Mouse (Mus musculus): ENCODE measurements around the gene Slc39a1. TPM values are rescaled to one million over a fixed set of nuclear protein-coding genes. Genes with fewer than 3 reads are reported as not detected.
"Not testable (repeated sequence)": the region's sequence is repeated elsewhere in the genome, so short reads cannot be mapped to it uniquely, and the experiment has no call there.

The Slc39a1 gene
- polyA plus RNA-seq, 1 experiment from 2014 or later, result 108 TPM

GRCm38 (mm10) chr3:90275286-90275685 is 27.3 kb downstream of the Slc39a1 start:
- 88% methylated on average over 11 of the region's 11 CpGs for WGBS
- no peaks in the 10 kb centered on the region for H3K4me1 ChIP-seq (ENCODE audit: insufficient read depth, low read length)
- H3K27ac ChIP-seq (ENCODE audit: low read length), result no peak overlapping the region
- no peaks in the 10 kb centered on the region for H3K27me3 ChIP-seq (ENCODE audit: insufficient read depth, low read length)
- H3K9ac ChIP-seq (replicated peaks; ENCODE audit: low read length), result no peak overlapping the region
- no peaks in the 10 kb centered on the region for H3K9me3 ChIP-seq (ENCODE audit: low read length)
- peaks cover 22% of the 10 kb centered on the region for H3K36me3 ChIP-seq (ENCODE audit: insufficient read depth, low read length)
- H3K4me3 ChIP-seq (ENCODE audit: low read length), result no peak overlapping the region
- no peak for ATAC-seq (ENCODE audit: low FRiP score, low TSS enrichment)
- H3K4me2 ChIP-seq (replicated peaks; ENCODE audit: low read depth, low read length), result no peak overlapping the region

- Histone ChIP-seq H3K9me3 (ENCODE audit: low read length) (no peaks in the 10 kb centered on the region), H3K27me3 (ENCODE audit: insufficient read depth, low read length) (no peaks in the 10 kb centered on the region), H3K4me3 (ENCODE audit: low read length) (no peak overlapping the region), H3K4me1 (ENCODE audit: insufficient read depth, low read length) (no peaks in the 10 kb centered on the region), H3K4me2 (replicated peaks; ENCODE audit: low read depth, low read length) (no peak overlapping the region), H3K9ac (replicated peaks; ENCODE audit: low read length) (no peak overlapping the region), H3K27ac (ENCODE audit: low read length) (no peak overlapping the region), H3K36me3 (ENCODE audit: insufficient read depth, low read length) (peaks cover 22% of the 10 kb centered on the region)
- ATAC-seq (ENCODE audit: low FRiP score, low TSS enrichment), result no peak
- WGBS, result 47% methylated on average over 15 of the region's 16 CpGs
These were observed 28.9 kb downstream of the Slc39a1 start for GRCm38 (mm10) chr3:90276858-90277257.

- Histone ChIP-seq H3K9ac (replicated peaks; ENCODE audit: low read length) (no peak overlapping the region), H3K4me1 (ENCODE audit: insufficient read depth, low read length) (no peaks in the 10 kb centered on the region), H3K4me2 (replicated peaks; ENCODE audit: low read depth, low read length) (no peak overlapping the region), H3K27ac (ENCODE audit: low read length) (no peak overlapping the region), H3K4me3 (ENCODE audit: low read length) (no peak overlapping the region), H3K36me3 (ENCODE audit: insufficient read depth, low read length) (peaks cover 19% of the 10 kb centered on the region), H3K9me3 (ENCODE audit: low read length) (no peaks in the 10 kb centered on the region), H3K27me3 (ENCODE audit: insufficient read depth, low read length) (no peaks in the 10 kb centered on the region)
- WGBS, result 92% methylated on average over 9 of the region's 9 CpGs
- ATAC-seq (ENCODE audit: low FRiP score, low TSS enrichment), result no peak
These were observed 29.8 kb downstream of the Slc39a1 start for GRCm38 (mm10) chr3:90277793-90278192.

- Histone ChIP-seq H3K4me3 (ENCODE audit: low read length) (no peak overlapping the region), H3K36me3 (ENCODE audit: insufficient read depth, low read length) (peaks cover 17% of the 10 kb centered on the region), H3K9ac (replicated peaks; ENCODE audit: low read length) (no peak overlapping the region), H3K27ac (ENCODE audit: low read length) (no peak overlapping the region), H3K4me1 (ENCODE audit: insufficient read depth, low read length) (no peaks in the 10 kb centered on the region), H3K4me2 (replicated peaks; ENCODE audit: low read depth, low read length) (no peak overlapping the region), H3K9me3 (ENCODE audit: low read length) (no peaks in the 10 kb centered on the region), H3K27me3 (ENCODE audit: insufficient read depth, low read length) (no peaks in the 10 kb centered on the region)
- WGBS, result 97% methylated on average over 10 of the region's 10 CpGs
- ATAC-seq (ENCODE audit: low FRiP score, low TSS enrichment), result no peak
These were observed 30.2 kb downstream of the Slc39a1 start for GRCm38 (mm10) chr3:90278211-90278610.

GRCm38 (mm10) chr3:90279216-90279615 is 31.2 kb downstream of the Slc39a1 start:
- Histone ChIP-seq H3K4me3 (ENCODE audit: low read length) (no peak overlapping the region), H3K4me1 (ENCODE audit: insufficient read depth, low read length) (no peaks in the 10 kb centered on the region), H3K27ac (ENCODE audit: low read length) (no peak overlapping the region), H3K9ac (replicated peaks; ENCODE audit: low read length) (no peak overlapping the region), H3K36me3 (ENCODE audit: insufficient read depth, low read length) (peaks cover 13% of the 10 kb centered on the region), H3K4me2 (replicated peaks; ENCODE audit: low read depth, low read length) (no peak overlapping the region), H3K9me3 (ENCODE audit: low read length) (no peaks in the 10 kb centered on the region), H3K27me3 (ENCODE audit: insufficient read depth, low read length) (no peaks in the 10 kb centered on the region)
- WGBS, result 95% methylated on average over 9 of the region's 9 CpGs
- ATAC-seq (ENCODE audit: low FRiP score, low TSS enrichment), result no peak

- Histone ChIP-seq H3K27ac (ENCODE audit: low read length) (no peak overlapping the region), H3K36me3 (ENCODE audit: insufficient read depth, low read length) (peaks cover 13% of the 10 kb centered on the region), H3K4me2 (replicated peaks; ENCODE audit: low read depth, low read length) (no peak overlapping the region), H3K4me1 (ENCODE audit: insufficient read depth, low read length) (no peaks in the 10 kb centered on the region), H3K9ac (replicated peaks; ENCODE audit: low read length) (no peak overlapping the region), H3K9me3 (ENCODE audit: low read length) (no peaks in the 10 kb centered on the region), H3K4me3 (ENCODE audit: low read length) (no peak overlapping the region), H3K27me3 (ENCODE audit: insufficient read depth, low read length) (no peaks in the 10 kb centered on the region)
- WGBS, result 96% methylated on average over 7 of the region's 7 CpGs
- ATAC-seq (ENCODE audit: low FRiP score, low TSS enrichment), result no peak
These were observed 31.8 kb downstream of the Slc39a1 start for GRCm38 (mm10) chr3:90279743-90280142.

GRCm38 (mm10) chr3:90280708-90281107 is 32.7 kb downstream of the Slc39a1 start:
- Histone ChIP-seq H3K27me3 (ENCODE audit: insufficient read depth, low read length) (no peaks in the 10 kb centered on the region), H3K4me1 (ENCODE audit: insufficient read depth, low read length) (no peaks in the 10 kb centered on the region), H3K4me2 (replicated peaks; ENCODE audit: low read depth, low read length) (no peak overlapping the region), H3K27ac (ENCODE audit: low read length) (no peak overlapping the region), H3K9ac (replicated peaks; ENCODE audit: low read length) (no peak overlapping the region), H3K9me3 (ENCODE audit: low read length) (no peaks in the 10 kb centered on the region), H3K4me3 (ENCODE audit: low read length) (no peak overlapping the region), H3K36me3 (ENCODE audit: insufficient read depth, low read length) (peaks cover 13% of the 10 kb centered on the region)
- no peak for ATAC-seq (ENCODE audit: low FRiP score, low TSS enrichment)
- 91% methylated on average over 9 of the region's 9 CpGs for WGBS

GRCm38 (mm10) chr3:90284150-90284549 is 36.2 kb downstream of the Slc39a1 start:
- Histone ChIP-seq H3K9me3 (ENCODE audit: low read length) (no peaks in the 10 kb centered on the region), H3K4me3 (ENCODE audit: low read length) (no peak overlapping the region), H3K4me1 (ENCODE audit: insufficient read depth, low read length) (no peaks in the 10 kb centered on the region), H3K27ac (ENCODE audit: low read length) (no peak overlapping the region), H3K9ac (replicated peaks; ENCODE audit: low read length) (no peak overlapping the region), H3K4me2 (replicated peaks; ENCODE audit: low read depth, low read length) (no peak overlapping the region), H3K27me3 (ENCODE audit: insufficient read depth, low read length) (no peaks in the 10 kb centered on the region), H3K36me3 (ENCODE audit: insufficient read depth, low read length) (peaks cover 8% of the 10 kb centered on the region; the same call in 1 of the 2 replicates)
- WGBS, result 91% methylated on average over 2 of the region's 2 CpGs
- ATAC-seq (ENCODE audit: low FRiP score, low TSS enrichment), result no peak

GRCm38 (mm10) chr3:90289403-90289802 is 41.4 kb downstream of the Slc39a1 start:
- ATAC-seq (ENCODE audit: low FRiP score, low TSS enrichment); H3K9ac ChIP-seq (replicated peaks; ENCODE audit: low read length); H3K27ac ChIP-seq (ENCODE audit: low read length); H3K9me3 ChIP-seq (ENCODE audit: low read length); H3K4me1 ChIP-seq (ENCODE audit: insufficient read depth, low read length); H3K4me2 ChIP-seq (replicated peaks; ENCODE audit: low read depth, low read length); H3K27me3 ChIP-seq (ENCODE audit: insufficient read depth, low read length); H3K4me3 ChIP-seq (ENCODE audit: low read length); H3K36me3 ChIP-seq (ENCODE audit: insufficient read depth, low read length): not testable (repeated sequence)
- WGBS, result 63% methylated on average over 2 of the region's 3 CpGs

GRCm38 (mm10) chr3:90290602-90291001 is 42.6 kb downstream of the Slc39a1 start:
- Histone ChIP-seq H3K9me3 (ENCODE audit: low read length) (no peaks in the 10 kb centered on the region), H3K27ac (ENCODE audit: low read length) (no peak overlapping the region), H3K4me2 (replicated peaks; ENCODE audit: low read depth, low read length) (no peak overlapping the region), H3K9ac (replicated peaks; ENCODE audit: low read length) (no peak overlapping the region), H3K4me1 (ENCODE audit: insufficient read depth, low read length) (peaks cover 16% of the 10 kb centered on the region), H3K4me3 (ENCODE audit: low read length) (no peak overlapping the region), H3K27me3 (ENCODE audit: insufficient read depth, low read length) (no peaks in the 10 kb centered on the region), H3K36me3 (ENCODE audit: insufficient read depth, low read length) (no peaks in the 10 kb centered on the region)
- no peak for ATAC-seq (ENCODE audit: low FRiP score, low TSS enrichment)
- WGBS, result 84% methylated on average over 1 of the region's 1 CpGs

- WGBS, result 36% methylated on average over 2 of the region's 2 CpGs
These were observed 44.0 kb downstream of the Slc39a1 start for GRCm38 (mm10) chr3:90291982-90292344.

More at GRCm38 (mm10) chr3:90291982-90292344, 44.0 kb downstream of the Slc39a1 start:
- Histone ChIP-seq H3K27me3 (ENCODE audit: insufficient read depth, low read length) (no peaks in the 10 kb centered on the region), H3K4me3 (ENCODE audit: low read length) (peak overlapping the region; percentile 95), H3K36me3 (ENCODE audit: insufficient read depth, low read length) (no peaks in the 10 kb centered on the region), H3K4me1 (ENCODE audit: insufficient read depth, low read length) (peaks cover 20% of the 10 kb centered on the region), H3K9ac (replicated peaks; ENCODE audit: low read length) (peak overlapping the region; percentile 87), H3K27ac (ENCODE audit: low read length) (peak overlapping the region; percentile 98), H3K9me3 (ENCODE audit: low read length) (no peaks in the 10 kb centered on the region), H3K4me2 (replicated peaks; ENCODE audit: low read depth, low read length) (peak overlapping the region; percentile 78)
- no peak for ATAC-seq (ENCODE audit: low FRiP score, low TSS enrichment)
